ENCODE assay signal across 8 mouse cellular contexts in the genomic region with DNA sequence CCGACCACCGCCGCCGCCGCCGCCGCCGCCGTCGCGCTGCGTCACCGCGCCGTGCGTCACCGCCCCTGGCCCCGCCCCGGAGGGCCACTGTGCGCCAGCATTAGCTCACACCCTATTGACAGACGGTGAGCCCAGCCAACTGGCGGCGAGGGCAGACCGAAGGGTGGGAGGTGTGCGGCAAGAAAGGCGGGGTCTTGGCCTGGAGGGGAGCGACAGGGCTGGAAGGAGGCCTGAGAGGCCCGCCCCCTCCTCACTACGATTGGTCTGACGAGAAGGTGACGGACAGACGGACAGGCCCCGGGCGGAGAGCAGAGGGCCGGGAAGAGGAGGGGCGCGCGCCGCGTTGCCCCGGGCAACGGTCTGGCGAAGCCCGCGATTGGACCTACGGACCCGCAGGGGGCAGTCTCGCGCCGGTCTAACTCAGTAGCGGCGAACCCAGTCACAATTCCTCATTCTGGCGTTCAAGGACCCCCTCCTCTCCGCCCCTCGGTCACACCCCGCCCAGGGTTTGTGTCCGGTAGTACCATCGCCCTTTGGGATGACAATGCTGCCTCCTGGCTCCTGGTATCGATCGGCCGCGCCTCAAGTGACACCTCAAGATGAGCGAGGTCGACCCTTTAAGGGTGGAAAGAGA. TPM values are rescaled to one million over a fixed set of nuclear protein-coding genes. Genes with fewer than 3 reads are reported as not detected.
DNase-seq lines count a peak whose midpoint lies in the region; ATAC-seq lines count a peak whose summit lies in the region.

No protein-coding gene starts in this region.

- peak; percentile 94 for ATAC-seq in erythroblast, adult 5-6 weeks (replicated peaks; ENCODE audit: low FRiP score, poor library complexity, severe bottlenecking)
- peak; percentile 99 for ATAC-seq in kidney, embryonic 15.5 days (replicated peaks; ENCODE audit: low FRiP score)
- peak; percentile 85 for ATAC-seq in monocyte, adult 5-6 weeks (replicated peaks; ENCODE audit: insufficient number of reproducible peaks, low FRiP score, low TSS enrichment, poor library complexity, severe bottlenecking)

- WGBS in heart, embryonic 10.5 days: 3% methylated on average over 60 of the region's 64 CpGs
- WGBS in kidney, embryonic 15.5 days: under 1% methylated on average over 49 of the region's 64 CpGs

- H3K27ac ChIP-seq in heart, embryonic 10.5 days: peak overlapping the region; percentile 91
- peak overlapping the region; percentile 86 for H3K27ac ChIP-seq in kidney, embryonic 15.5 days

- peak; percentile 98 to 99 for DNase-seq in B cell, adult 2 months
- DNase-seq in brain, adult 2 months (ENCODE audit: low read depth, low spot score): peak; percentile 100
- peak; percentile 100 for DNase-seq in heart, embryonic 10.5 days (ENCODE audit: low spot score)
- DNase-seq in liver: peak; percentile 100
- peak; percentile 99 to 100 for DNase-seq in spleen, postnatal 4 days (ENCODE audit: low spot score in 2 of 2)

- H3K36me3 ChIP-seq in heart, embryonic 10.5 days: peaks cover 20% of the 10 kb centered on the region; the same call in 1 of the 2 replicates
- peaks cover 19% of the 10 kb centered on the region for H3K36me3 ChIP-seq in kidney, embryonic 15.5 days

- H3K4me2 ChIP-seq in kidney, embryonic 15.5 days: peak overlapping the region; percentile 85

- peak overlapping the region; percentile 96 for H3K4me3 ChIP-seq in heart, embryonic 10.5 days
- H3K4me3 ChIP-seq in kidney, embryonic 15.5 days (replicated peaks): peak overlapping the region; percentile 94

- no peaks in the 10 kb centered on the region for H3K27me3 ChIP-seq in heart, embryonic 10.5 days (ENCODE audit: insufficient read depth, poor library complexity, severe bottlenecking)
- H3K27me3 ChIP-seq in kidney, embryonic 15.5 days: no peaks in the 10 kb centered on the region

- peaks cover 37% of the 10 kb centered on the region for H3K4me1 ChIP-seq in heart, embryonic 10.5 days
- peaks cover 40% of the 10 kb centered on the region for H3K4me1 ChIP-seq in kidney, embryonic 15.5 days

- no peaks in the 10 kb centered on the region for H3K9me3 ChIP-seq in heart, embryonic 10.5 days
- no peaks in the 10 kb centered on the region for H3K9me3 ChIP-seq in kidney, embryonic 15.5 days (replicated peaks)

- H3K9ac ChIP-seq in kidney, embryonic 15.5 days: peak overlapping the region; percentile 98

RNA-seq across cellular contexts. Expression of gene Gmfg, which starts 0.9 kb away (rescaled TPM):
- 69.4 and 105 TPM in 2 replicates for total RNA-seq in erythroblast, adult 5-6 weeks (2015; ENCODE audit: low replicate concordance)
- total RNA-seq in erythroblast, adult 5-6 weeks (2017; ENCODE audit: low replicate concordance): 115 and 118 TPM in 2 replicates
- 7.5 and 8.7 TPM in 2 replicates for polyA plus RNA-seq in heart, embryonic 10.5 days (2016; fragmentation: Nextera tagmentation; extraction: Ambion mirVana)
- polyA plus RNA-seq in kidney, embryonic 15.5 days (2015; fragmentation: Nextera tagmentation; extraction: Ambion mirVana): 16.4 and 17.3 TPM in 2 replicates
- 496 to 674 TPM (median 637 TPM) in 3 replicates for total RNA-seq in monocyte, adult 5-6 weeks (2017)

RNA-seq across cellular contexts. Expression of gene Lrfn1, which starts 15.4 kb away (rescaled TPM):
- 6.9 TPM in 1 of 2 replicates, not detected in the other for total RNA-seq in erythroblast, adult 5-6 weeks (2015; ENCODE audit: low replicate concordance)
- not detected in 2 replicates for total RNA-seq in erythroblast, adult 5-6 weeks (2017; ENCODE audit: low replicate concordance)
- polyA plus RNA-seq in heart, embryonic 10.5 days (2016; fragmentation: Nextera tagmentation; extraction: Ambion mirVana): 1.5 and 1.9 TPM in 2 replicates
- 2.6 and 2.8 TPM in 2 replicates for polyA plus RNA-seq in kidney, embryonic 15.5 days (2015; fragmentation: Nextera tagmentation; extraction: Ambion mirVana)
- 0.78 to 1.3 TPM in 2 of 3 replicates, not detected in the other for total RNA-seq in monocyte, adult 5-6 weeks (2017)

RNA-seq across cellular contexts. Expression of gene Paf1, which starts 43.6 kb away (rescaled TPM):
- 26.1 and 32.9 TPM in 2 replicates for total RNA-seq in erythroblast, adult 5-6 weeks (2015; ENCODE audit: low replicate concordance)
- total RNA-seq in erythroblast, adult 5-6 weeks (2017; ENCODE audit: low replicate concordance): 16.7 and 24.7 TPM in 2 replicates
- polyA plus RNA-seq in heart, embryonic 10.5 days (2016; fragmentation: Nextera tagmentation; extraction: Ambion mirVana): 79.8 and 81.3 TPM in 2 replicates
- 86.8 and 100 TPM in 2 replicates for polyA plus RNA-seq in kidney, embryonic 15.5 days (2015; fragmentation: Nextera tagmentation; extraction: Ambion mirVana)
- 162 to 264 TPM (median 189 TPM) in 3 replicates for total RNA-seq in monocyte, adult 5-6 weeks (2017)

RNA-seq across cellular contexts. Expression of gene Med29, which starts 43.9 kb away (rescaled TPM):
- 6.3 and 9.0 TPM in 2 replicates for total RNA-seq in erythroblast, adult 5-6 weeks (2015; ENCODE audit: low replicate concordance)
- 3.4 TPM in 1 of 2 replicates, not detected in the other for total RNA-seq in erythroblast, adult 5-6 weeks (2017; ENCODE audit: low replicate concordance)
- 58.8 and 62.0 TPM in 2 replicates for polyA plus RNA-seq in heart, embryonic 10.5 days (2016; fragmentation: Nextera tagmentation; extraction: Ambion mirVana)
- polyA plus RNA-seq in kidney, embryonic 15.5 days (2015; fragmentation: Nextera tagmentation; extraction: Ambion mirVana): 52.6 and 57.7 TPM in 2 replicates
- 6.9 to 12.3 TPM (median 12.0 TPM) in 3 replicates for total RNA-seq in monocyte, adult 5-6 weeks (2017)

RNA-seq across cellular contexts. Expression of gene Zfp36, which starts 56.3 kb away (rescaled TPM):
- 47.0 and 53.2 TPM in 2 replicates for total RNA-seq in erythroblast, adult 5-6 weeks (2015; ENCODE audit: low replicate concordance)
- total RNA-seq in erythroblast, adult 5-6 weeks (2017; ENCODE audit: low replicate concordance): 7.7 and 15.1 TPM in 2 replicates
- 13.7 and 15.1 TPM in 2 replicates for polyA plus RNA-seq in heart, embryonic 10.5 days (2016; fragmentation: Nextera tagmentation; extraction: Ambion mirVana)
- 16.2 TPM in 2 replicates for polyA plus RNA-seq in kidney, embryonic 15.5 days (2015; fragmentation: Nextera tagmentation; extraction: Ambion mirVana)
- total RNA-seq in monocyte, adult 5-6 weeks (2017): 140 to 403 TPM (median 154 TPM) in 3 replicates

Comparison
In these comparisons a context has a peak if more than half of its experiments do, and no peak if none do; other contexts are left out.
1. Peak in every context shown above with its lines: DNase-seq, ATAC-seq, H3K4me3 ChIP-seq and H3K27ac ChIP-seq.